Mouse (Mus musculus): ENCODE results near the gene Cdh12. TPM values are rescaled to one million over a fixed set of nuclear protein-coding genes. Genes with fewer than 3 reads are reported as not detected.
"Not testable (repeated sequence)": the region's sequence is repeated elsewhere in the genome, so short reads cannot be mapped to it uniquely, and the experiment has no call there.

Cdh12 gene
- total RNA-seq (2021), result under 1 TPM; 0.22 to 0.40 TPM
- long read RNA-seq, experiment 1, result 0 reads
- long read RNA-seq, experiment 2, result 0 reads

GRCm38 (mm10) chr15:20448861-20449663 lies at the start of gene Cdh12:
Cdh12 (plus strand) TSS chr15:20449265.
- no peak for DNase-seq (ENCODE audit: low spot score in 2 of 2)

DNA sequence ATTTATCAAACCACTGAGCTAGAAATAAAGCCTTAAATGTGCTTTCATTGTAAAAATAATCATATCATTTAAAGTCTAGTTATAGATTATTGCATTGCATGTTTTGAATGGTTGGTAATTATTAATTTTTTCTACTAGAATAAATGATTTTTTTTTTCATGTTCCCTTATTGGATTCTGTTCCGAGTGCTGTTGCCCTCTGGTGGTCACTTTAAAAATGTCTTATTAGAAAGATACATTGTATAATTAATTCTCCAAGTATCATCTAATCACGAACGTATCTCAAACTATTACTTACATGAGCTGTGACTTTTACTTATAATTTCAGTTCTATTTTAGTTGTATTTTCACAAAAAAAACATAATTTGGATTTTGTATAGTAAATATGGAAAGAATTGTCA lies 45.5 kb upstream of the Cdh12 start:
- no peak for DNase-seq (ENCODE audit: low spot score in 2 of 2)

DNA sequence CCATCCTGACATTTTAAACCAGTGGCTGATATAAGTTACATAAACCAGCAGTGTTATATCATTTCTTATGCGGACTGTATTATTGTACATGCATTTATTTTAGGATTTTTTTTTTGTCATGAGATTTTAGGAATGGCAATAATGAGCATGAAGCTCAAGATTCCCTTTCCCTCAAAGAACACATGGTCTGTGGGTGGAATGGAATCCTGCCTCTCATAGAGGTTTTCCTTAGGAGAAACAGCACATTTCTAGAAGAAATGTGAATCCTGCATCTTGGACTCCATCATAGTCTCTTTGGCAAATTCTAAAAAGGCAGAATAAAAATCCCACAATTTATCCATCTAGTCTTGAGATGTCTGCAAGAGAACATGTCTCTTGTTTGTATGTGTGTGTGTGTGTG lies 35.7 kb upstream of the Cdh12 start:
- no peak for DNase-seq (ENCODE audit: low spot score in 2 of 2)

- no peak for DNase-seq (ENCODE audit: low spot score in 2 of 2)
Observed at GRCm38 (mm10) chr15:20436356-20436755, 12.7 kb upstream of the Cdh12 start.

GRCm38 (mm10) chr15:20450558-20450957 lies 1.5 kb downstream of the Cdh12 start:
- DNase-seq (ENCODE audit: low spot score in 2 of 2), result no peak

- DNase-seq (ENCODE audit: low spot score in 2 of 2), result no peak
Observed at GRCm38 (mm10) chr15:20458508-20458907, 9.4 kb downstream of the Cdh12 start.

DNA sequence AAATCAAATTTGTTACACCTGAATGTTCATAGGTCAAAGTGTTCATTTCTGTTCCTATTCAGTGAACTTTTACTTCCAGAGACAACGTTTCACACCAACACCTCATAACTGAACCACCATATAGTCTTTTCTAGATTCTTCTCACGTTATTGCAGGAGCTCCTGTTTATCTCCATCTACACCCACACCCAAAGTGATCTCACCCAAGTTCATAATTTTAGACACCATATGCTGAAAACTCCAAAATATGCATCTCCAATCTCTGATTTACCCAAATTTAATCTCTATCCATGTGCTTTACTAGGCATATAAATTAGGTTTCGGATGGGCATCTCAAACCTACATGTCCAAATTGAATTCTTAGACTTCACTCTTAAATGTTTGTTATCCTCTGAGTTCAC lies 13.4 kb downstream of the Cdh12 start:
- no peak for DNase-seq (ENCODE audit: low spot score in 2 of 2)

DNA sequence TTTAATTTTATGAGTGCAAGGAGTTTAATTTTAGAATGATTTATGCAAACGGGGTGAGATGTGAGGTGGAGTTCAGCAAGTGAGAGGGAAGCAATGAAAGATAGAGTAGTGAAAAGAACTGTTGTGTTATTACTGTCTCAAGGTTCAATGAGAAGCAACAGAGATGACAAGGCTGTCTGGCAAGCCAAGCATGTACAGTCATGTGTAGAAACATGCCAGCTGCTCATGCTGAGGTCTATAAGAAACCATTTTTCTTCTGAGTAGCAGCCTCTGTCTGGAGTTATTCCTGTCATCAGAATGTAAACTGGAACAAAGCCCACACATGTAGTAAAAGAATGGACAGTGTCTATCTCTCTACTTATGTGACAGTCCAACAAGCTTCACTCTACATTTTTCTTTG lies 14.5 kb downstream of the Cdh12 start:
- no peak for DNase-seq (ENCODE audit: low spot score in 2 of 2)

DNA sequence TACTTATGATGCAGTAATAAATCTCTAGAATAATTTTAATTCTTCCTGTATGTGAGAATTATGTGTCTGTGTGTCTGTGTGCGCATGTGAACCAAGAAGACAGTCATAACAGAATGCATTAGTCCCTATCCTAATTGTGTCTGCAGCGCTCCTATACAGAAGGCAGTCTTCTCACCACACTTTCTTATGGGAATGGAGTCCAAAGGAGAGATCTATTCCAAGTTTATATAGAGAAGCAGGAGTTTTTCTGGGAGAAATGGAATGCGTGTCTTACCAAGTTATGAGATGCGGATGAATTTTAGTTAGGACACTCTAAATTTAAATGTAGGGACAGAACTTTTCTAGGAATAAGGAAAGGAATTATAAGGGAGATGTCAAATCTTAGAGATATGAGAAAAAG lies 101.9 kb downstream of the Cdh12 start:
- no peak for DNase-seq (ENCODE audit: low spot score in 2 of 2)

GRCm38 (mm10) chr15:20571012-20571411 lies 121.9 kb downstream of the Cdh12 start:
- DNase-seq (ENCODE audit: low spot score in 2 of 2), result no peak

DNA sequence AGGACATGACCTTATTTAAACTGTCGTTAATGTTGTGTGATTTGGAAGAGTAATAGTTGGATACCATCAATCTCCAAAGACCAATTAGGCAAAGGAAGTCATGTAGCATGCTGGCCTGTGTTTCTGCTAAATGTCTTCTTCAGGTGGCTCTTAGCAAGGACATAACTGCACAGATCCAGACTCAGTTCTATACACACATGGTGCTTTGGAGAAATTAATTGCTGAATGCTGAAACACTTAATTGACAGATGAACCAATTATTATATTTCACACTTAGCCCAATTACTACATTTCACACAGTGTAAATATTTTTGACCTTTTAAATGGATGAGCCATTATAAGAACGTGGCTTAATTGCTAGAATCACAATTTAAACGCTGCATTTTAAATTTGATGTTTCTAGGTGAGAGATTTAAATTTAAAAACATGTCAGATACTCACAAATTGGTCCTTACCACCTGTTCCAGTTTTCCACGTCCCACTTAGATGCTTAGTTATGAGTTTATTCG lies 133.6 kb downstream of the Cdh12 start:
- no peak for DNase-seq (ENCODE audit: low spot score in 2 of 2)

DNA sequence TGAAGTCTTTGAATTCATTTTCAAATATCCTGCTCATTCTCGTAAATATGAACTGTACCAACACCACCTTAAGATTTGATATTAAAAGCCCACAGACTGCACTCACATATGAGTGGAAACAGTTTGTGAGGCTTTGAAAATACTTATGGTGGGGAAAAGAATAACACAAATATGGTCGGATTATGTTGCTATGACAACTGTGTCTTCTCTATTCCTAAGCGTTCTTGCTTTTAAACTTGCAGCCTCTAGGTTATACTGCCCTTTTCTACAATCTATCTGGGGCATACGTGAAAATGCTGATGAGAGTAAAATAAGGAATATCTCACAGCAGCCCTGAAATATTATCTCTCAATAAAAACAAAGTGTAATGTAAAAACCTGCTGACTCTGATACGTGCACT lies 142.5 kb downstream of the Cdh12 start:
- no peak for DNase-seq (ENCODE audit: low spot score in 2 of 2)

DNA sequence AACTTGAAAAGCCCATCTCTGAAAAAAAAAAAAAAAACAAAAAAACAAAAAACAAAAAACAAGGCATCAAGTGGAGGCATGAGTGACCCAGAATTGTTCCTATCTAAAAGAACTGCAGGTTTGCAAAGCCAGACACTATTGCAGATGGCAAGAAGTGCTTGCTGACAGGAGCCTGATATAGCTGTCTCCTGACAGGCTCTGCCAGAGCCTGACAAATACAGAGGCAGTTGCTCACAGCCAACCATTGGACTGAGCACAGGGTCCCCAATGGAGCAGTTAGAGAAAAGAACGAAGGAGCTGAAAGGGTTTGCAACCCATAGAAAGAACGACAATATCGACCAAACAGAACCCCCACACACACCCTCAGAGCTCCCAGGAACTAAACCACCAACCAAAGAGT lies 156.7 kb downstream of the Cdh12 start:
- not testable (repeated sequence) for DNase-seq (ENCODE audit: low spot score in 2 of 2)

DNA sequence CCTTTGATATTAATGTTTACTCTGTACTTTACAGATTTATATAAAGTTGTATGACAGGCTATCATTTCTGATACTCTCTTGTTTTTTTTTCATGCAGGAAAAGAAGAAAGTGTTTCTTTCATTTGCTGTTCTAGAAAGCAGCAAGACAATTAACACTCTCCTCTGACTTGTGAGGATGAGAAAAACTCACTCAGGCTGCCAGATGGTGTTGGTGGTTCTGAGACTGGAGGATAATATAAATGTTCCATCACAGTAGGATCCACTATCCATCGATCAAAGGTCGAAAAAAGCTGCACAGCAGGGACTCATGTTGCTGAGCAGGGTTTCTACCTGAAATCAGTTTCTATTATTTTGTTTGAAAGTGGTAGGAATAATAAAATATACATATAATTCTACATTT lies 185.5 kb downstream of the Cdh12 start:
- no peak for DNase-seq (ENCODE audit: low spot score in 2 of 2)

DNA sequence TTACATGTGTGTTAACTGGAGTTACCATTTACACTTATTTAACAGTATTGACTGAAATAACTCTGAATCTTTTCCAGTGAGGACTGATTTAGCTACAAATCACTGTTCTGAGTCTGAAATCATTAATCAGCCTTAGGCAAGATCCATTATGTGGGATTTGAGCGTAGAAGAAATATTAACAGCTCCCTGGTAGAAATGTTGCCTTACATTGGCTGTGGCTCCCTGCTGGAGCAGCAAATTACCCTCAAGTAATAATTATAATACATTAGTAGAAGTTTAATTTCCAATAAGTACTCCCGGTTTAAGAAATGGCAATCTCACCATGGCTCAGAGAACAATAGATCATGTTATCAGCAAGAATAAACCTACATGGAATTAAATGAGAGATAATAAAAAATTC lies 190.1 kb downstream of the Cdh12 start:
- no peak for DNase-seq (ENCODE audit: low spot score in 2 of 2)

DNA sequence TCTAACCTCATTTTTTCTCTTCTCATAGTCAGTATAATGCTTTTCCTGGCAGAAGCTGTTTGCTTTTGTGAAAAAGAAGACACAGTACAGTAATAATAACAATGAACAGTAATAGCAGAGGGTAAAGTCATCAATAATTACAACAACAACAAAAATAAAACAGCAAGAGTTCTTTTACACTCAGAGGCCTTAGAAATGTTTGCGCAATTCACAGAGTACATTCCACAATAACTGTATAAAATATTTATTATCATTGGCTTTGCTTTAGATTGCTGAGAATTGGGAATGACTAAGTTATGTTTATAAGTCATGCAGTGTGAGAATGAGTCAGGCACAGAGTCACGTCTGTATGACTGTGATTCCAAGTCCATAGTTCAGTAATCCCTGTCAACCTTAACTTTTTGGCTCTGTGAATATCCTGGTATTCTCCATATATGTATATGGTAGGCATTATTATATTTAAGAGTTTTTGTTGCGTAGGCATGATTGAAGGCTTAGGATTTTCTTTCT lies 193.9 kb downstream of the Cdh12 start:
- DNase-seq (ENCODE audit: low spot score in 2 of 2), result no peak

DNA sequence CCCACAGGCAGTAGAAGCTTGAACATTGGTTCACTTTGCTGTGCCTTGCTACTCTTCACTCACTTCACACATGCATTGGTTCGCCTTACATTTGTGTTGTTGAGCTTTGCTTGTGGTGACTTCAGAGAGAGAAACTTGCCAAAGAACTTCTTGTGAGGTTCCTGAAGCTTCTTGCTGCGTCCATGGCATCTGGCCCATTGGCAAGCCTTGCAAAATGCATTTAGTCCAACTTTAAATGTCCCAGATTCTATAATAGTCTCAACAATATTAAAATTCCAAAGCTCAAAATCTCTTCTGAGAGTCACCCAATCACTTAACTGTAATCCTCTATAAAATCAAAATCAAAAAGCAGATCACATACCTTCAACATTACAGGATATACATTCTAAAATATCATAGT lies 211.2 kb downstream of the Cdh12 start:
- no peak for DNase-seq (ENCODE audit: low spot score in 2 of 2)

DNA sequence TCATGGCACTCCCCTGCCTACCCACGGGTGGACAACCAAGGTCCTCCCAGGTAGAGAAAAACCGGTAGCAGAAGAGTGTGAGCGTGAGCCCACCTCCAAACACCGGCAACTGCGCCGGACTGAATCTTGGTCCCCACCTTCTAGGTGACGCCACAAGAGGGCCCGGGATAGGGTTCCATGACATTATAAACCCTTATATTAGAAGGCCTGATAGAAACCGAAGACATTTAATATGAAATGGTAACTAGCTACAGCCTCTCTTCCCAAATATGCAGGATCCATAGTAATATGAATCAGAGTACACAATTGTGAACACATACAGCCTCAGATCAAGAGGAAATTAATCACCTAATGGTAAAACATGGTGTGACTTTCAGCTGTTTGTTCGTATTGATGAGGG lies 217.6 kb downstream of the Cdh12 start, which contains the start of gene Acot10:
Gene Acot10 (minus strand): TSS at position 101 of the 400 bp plus-strand sequence.
- DNase-seq (ENCODE audit: low spot score in 2 of 2), result no peak

DNA sequence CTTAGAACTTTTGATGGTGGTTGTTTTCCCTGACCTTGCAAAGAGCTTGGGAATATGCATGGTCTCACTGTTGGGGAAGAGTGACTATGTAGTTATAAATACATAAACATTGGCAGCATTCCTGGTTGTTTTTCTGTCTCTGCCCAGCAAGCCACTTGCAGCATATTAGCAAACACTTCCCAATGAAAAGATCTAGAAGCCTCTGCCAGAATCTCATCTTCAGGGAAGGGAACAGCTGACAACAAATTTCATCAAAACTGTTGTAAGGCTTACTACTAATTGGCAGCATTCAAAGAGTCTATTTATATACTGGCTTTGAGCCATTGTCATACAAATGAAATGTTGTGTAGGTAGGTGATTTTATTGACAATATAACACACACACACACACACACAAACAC lies 218.3 kb downstream of the Cdh12 start:
- DNase-seq (ENCODE audit: low spot score in 2 of 2), result no peak

GRCm38 (mm10) chr15:20667989-20668388 lies 218.9 kb downstream of the Cdh12 start:
- DNase-seq (ENCODE audit: low spot score in 2 of 2), result no peak

DNA sequence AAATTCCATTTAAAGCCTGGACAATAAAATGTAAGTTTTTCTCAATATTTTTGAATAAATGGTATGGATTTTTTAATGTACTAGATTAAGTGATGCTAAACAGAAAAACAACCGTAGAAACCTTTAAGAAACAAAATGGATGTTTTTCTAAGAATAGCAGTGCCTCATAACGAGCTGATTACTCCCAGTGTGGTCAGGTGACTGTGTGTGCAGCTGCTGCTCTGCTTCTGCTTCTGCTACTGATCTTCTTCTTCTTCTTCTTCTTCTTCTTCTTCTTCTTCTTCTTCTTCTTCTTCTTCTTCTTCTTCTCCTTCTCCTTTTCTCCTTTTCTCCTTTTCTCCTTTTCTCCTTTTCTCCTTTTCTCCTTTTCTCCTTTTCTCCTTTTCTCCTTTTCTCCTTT lies 220.4 kb downstream of the Cdh12 start:
- DNase-seq (ENCODE audit: low spot score in 2 of 2), result not testable (repeated sequence)

GRCm38 (mm10) chr15:20682719-20683118 lies 233.7 kb downstream of the Cdh12 start:
- no peak for DNase-seq (ENCODE audit: low spot score in 2 of 2)

- DNase-seq (ENCODE audit: low spot score in 2 of 2), result no peak
Observed at GRCm38 (mm10) chr15:20684200-20684599, 235.1 kb downstream of the Cdh12 start.

Measured in adrenal gland, postnatal 4 days (tissue).